Mouse (Mus musculus): ENCODE measurements at regions not wholly inside any gene's neighbourhood (a gene's known extent, or its start where the extent isn't known, plus 50 kb on each side); places are given as distances from the start of the nearest gene placed in this dataset.

DNA sequence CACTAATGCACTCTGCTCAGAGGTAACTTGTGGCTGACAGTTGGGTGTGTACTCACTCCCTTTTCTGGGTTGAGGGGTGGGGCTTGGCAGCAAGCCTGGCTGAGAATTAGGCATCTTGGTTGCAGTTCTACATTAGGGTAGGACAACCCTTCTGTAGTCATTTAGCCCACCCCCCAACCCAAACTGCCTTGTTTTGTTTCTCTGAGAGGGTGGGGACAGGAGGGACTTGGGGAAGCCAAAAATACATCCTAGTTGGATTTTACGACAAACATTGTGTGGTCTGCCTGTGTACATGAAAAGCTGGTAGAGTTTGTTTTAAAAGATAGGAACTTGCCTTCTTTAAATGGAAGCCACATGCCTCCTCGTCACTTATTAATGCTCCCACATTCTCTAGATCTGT is 146.8 kb upstream of the Gdnf start:
- no peaks in the 10 kb centered on the region for H3K36me3 ChIP-seq (ENCODE audit: control insufficient read depth, insufficient read depth)
- 33% methylated on average over 2 of the region's 2 CpGs for WGBS
- H3K27ac ChIP-seq (ENCODE audit: low read depth, low read length), result no peak overlapping the region
- H3K9me3 ChIP-seq (ENCODE audit: control insufficient read depth), result no peaks in the 10 kb centered on the region
- no peak overlapping the region for H3K4me3 ChIP-seq (ENCODE audit: low read depth, low read length)
- H3K27me3 ChIP-seq (replicated peaks; ENCODE audit: control insufficient read depth, insufficient read depth, low read length), result no peaks in the 10 kb centered on the region
- H3K4me2 ChIP-seq (replicated peaks; ENCODE audit: low read depth), result no peak overlapping the region
- no peak overlapping the region for H3K9ac ChIP-seq (ENCODE audit: low read depth, low read length)
- no peak for TF ChIP-seq CTCF (IDR thresholded peaks at IDR 0.05; ENCODE audit: low read depth)
- H3K4me1 ChIP-seq (replicated peaks; ENCODE audit: control insufficient read depth, insufficient read depth, low read length), result no peaks in the 10 kb centered on the region
- no peak for ATAC-seq

DNA sequence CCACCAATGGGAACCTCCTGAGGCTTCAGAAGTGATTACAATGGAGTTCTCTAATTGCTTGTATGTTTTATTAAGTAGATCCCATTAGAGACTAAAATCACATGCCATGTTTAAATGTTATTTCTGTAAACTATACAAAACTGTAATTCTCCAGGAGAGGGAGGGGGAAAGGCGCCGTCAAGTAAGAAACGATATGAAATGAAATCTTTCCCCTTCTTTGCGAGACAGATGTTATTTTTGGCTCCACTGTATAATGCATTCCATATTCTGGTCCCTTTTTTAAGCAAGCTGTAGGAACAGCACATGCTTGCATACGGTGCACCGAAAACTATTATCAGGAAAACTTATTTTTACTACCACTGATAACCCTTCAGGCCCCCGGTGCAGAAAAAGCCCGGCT is 141.0 kb upstream of the Gdnf start:
- H3K9ac ChIP-seq (ENCODE audit: low read depth, low read length), result no peak overlapping the region
- no peaks in the 10 kb centered on the region for H3K36me3 ChIP-seq (ENCODE audit: control insufficient read depth, insufficient read depth)
- no peak for TF ChIP-seq CTCF (IDR thresholded peaks at IDR 0.05; ENCODE audit: low read depth)
- WGBS, result 54% methylated on average over 8 of the region's 8 CpGs
- no peaks in the 10 kb centered on the region for H3K4me1 ChIP-seq (replicated peaks; ENCODE audit: control insufficient read depth, insufficient read depth, low read length)
- H3K27me3 ChIP-seq (replicated peaks; ENCODE audit: control insufficient read depth, insufficient read depth, low read length), result no peaks in the 10 kb centered on the region
- no peak overlapping the region for H3K4me3 ChIP-seq (ENCODE audit: low read depth, low read length)
- no peak overlapping the region for H3K4me2 ChIP-seq (replicated peaks; ENCODE audit: low read depth)
- H3K9me3 ChIP-seq (ENCODE audit: control insufficient read depth), result no peaks in the 10 kb centered on the region
- ATAC-seq, result no peak
- H3K27ac ChIP-seq (ENCODE audit: low read depth, low read length), result no peak overlapping the region

DNA sequence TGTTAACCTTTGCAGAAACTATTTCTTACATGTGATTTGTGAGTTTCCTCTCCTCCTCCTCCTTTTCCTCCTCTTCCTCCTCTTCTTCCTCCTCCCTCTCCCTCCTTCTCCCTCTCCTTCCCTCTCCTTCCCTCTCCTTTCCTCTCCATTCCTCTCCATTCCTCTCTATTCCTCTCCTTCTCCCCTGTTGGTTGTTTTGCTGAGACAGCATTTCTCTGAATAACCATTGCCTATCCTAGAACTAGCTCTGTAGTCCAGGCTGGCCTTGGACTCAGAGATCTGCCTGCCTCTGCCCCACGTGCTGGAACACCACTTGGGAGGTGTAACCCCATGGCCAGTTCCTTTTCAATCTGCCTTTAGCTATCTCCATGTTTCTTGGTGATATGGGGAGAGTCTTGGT is 133.7 kb upstream of the Gdnf start:
- ATAC-seq, result no peak
- no peaks in the 10 kb centered on the region for H3K27me3 ChIP-seq (replicated peaks; ENCODE audit: control insufficient read depth, insufficient read depth, low read length)
- H3K4me2 ChIP-seq (replicated peaks; ENCODE audit: low read depth), result no peak overlapping the region
- H3K9me3 ChIP-seq (ENCODE audit: control insufficient read depth), result no peaks in the 10 kb centered on the region
- no peaks in the 10 kb centered on the region for H3K36me3 ChIP-seq (ENCODE audit: control insufficient read depth, insufficient read depth)
- no peak for TF ChIP-seq CTCF (IDR thresholded peaks at IDR 0.05; ENCODE audit: low read depth)
- no peak overlapping the region for H3K27ac ChIP-seq (ENCODE audit: low read depth, low read length)
- H3K4me3 ChIP-seq (ENCODE audit: low read depth, low read length), result no peak overlapping the region
- H3K9ac ChIP-seq (ENCODE audit: low read depth, low read length), result no peak overlapping the region
- WGBS, result 74% methylated on average over 1 of the region's 1 CpGs
- H3K4me1 ChIP-seq (replicated peaks; ENCODE audit: control insufficient read depth, insufficient read depth, low read length), result no peaks in the 10 kb centered on the region

DNA sequence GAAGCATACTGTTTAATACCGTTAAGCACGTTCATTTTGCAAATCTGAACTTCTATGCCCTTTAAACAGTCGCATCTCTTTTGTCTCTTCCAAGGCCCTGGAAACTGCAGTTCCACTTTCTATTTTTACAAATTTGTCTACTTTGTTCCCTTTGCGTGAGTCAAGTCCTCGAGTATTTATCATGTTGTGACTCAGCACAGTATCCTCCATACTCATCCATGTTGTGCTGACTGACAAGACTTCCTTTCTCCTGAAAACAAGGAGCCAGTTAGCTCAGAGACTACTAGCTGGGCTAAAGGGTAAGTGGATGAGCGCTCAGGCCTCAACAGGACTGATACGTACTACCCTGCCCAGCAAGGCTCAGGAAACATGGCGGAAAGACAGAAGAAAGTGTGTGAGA is 131.9 kb upstream of the Gdnf start:
- 87% methylated on average over 8 of the region's 8 CpGs for WGBS
- no peak for ATAC-seq
- no peaks in the 10 kb centered on the region for H3K36me3 ChIP-seq (ENCODE audit: control insufficient read depth, insufficient read depth)
- H3K27ac ChIP-seq (ENCODE audit: low read depth, low read length), result no peak overlapping the region
- TF ChIP-seq CTCF (IDR thresholded peaks at IDR 0.05; ENCODE audit: low read depth), result no peak
- H3K4me2 ChIP-seq (replicated peaks; ENCODE audit: low read depth), result no peak overlapping the region
- no peaks in the 10 kb centered on the region for H3K9me3 ChIP-seq (ENCODE audit: control insufficient read depth)
- no peak overlapping the region for H3K9ac ChIP-seq (ENCODE audit: low read depth, low read length)
- no peak overlapping the region for H3K4me3 ChIP-seq (ENCODE audit: low read depth, low read length)
- H3K27me3 ChIP-seq (replicated peaks; ENCODE audit: control insufficient read depth, insufficient read depth, low read length), result no peaks in the 10 kb centered on the region
- H3K4me1 ChIP-seq (replicated peaks; ENCODE audit: control insufficient read depth, insufficient read depth, low read length), result no peaks in the 10 kb centered on the region

DNA sequence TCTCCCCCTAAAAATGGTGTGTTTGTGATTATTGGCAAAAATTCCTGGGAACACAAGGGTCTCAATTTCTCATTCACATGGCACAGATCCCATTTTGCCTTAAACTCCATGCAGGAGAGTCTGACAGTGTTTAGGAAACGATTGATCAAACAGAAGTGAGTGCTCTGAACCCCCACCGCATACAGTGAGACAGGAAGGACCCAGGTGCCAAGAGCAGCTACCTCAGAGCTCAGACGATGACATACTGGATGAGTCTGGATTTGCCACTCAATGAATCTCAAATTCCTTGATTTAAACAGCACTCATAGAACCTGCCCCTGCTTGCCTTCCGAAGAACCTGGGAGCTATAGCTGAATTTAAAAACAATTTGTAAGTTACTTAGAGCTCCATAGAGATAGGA is 129.6 kb upstream of the Gdnf start:
- Histone ChIP-seq H3K4me1 (replicated peaks; ENCODE audit: control insufficient read depth, insufficient read depth, low read length) (no peaks in the 10 kb centered on the region), H3K36me3 (ENCODE audit: control insufficient read depth, insufficient read depth) (no peaks in the 10 kb centered on the region), H3K9me3 (ENCODE audit: control insufficient read depth) (no peaks in the 10 kb centered on the region), H3K9ac (ENCODE audit: low read depth, low read length) (no peak overlapping the region), H3K27me3 (replicated peaks; ENCODE audit: control insufficient read depth, insufficient read depth, low read length) (no peaks in the 10 kb centered on the region), H3K27ac (ENCODE audit: low read depth, low read length) (no peak overlapping the region), H3K4me2 (replicated peaks; ENCODE audit: low read depth) (no peak overlapping the region), H3K4me3 (ENCODE audit: low read depth, low read length) (no peak overlapping the region)
- 61% methylated on average over 4 of the region's 4 CpGs for WGBS
- TF ChIP-seq CTCF (IDR thresholded peaks at IDR 0.05; ENCODE audit: low read depth), result no peak
- no peak for ATAC-seq

DNA sequence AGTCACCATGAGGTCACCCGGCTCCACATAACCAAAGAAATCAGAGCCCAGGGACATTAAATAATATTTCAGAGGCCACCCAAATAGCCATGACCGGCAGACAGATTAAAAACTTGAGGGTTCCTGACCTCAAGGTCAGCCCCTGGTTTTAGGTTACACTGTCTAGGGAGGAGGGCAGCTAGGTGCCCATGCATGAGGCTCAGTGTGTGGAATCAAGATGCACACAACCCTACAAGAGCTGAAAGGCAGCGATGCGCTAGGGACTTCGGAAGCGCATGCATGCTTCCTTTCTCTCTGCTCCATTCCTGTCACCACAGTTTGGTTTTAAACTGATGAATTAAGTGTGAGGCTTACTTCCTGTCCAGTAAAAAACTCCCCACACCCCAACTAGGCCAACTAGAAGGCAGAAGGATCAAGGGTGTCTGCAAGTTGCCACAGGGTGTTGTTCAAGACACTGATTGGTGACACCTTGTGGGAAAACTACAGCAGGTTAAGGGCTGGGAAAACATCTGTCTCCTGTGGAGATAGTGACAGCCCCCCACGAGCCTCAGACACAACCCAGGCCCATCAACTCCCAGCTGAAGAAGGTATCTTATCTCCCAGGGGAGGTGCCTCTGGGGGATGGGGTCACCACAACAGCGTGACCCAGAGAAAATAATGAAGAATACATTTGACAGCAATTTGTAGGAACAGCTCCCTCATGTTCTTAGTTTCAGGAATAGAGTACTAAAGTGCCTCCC is 127.2 kb upstream of the Gdnf start:
- Histone ChIP-seq H3K4me1 (replicated peaks; ENCODE audit: control insufficient read depth, insufficient read depth, low read length) (no peaks in the 10 kb centered on the region), H3K9me3 (ENCODE audit: control insufficient read depth) (no peaks in the 10 kb centered on the region), H3K27me3 (replicated peaks; ENCODE audit: control insufficient read depth, insufficient read depth, low read length) (no peaks in the 10 kb centered on the region), H3K27ac (ENCODE audit: low read depth, low read length) (no peak overlapping the region), H3K9ac (ENCODE audit: low read depth, low read length) (no peak overlapping the region), H3K4me3 (ENCODE audit: low read depth, low read length) (no peak overlapping the region), H3K4me2 (replicated peaks; ENCODE audit: low read depth) (no peak overlapping the region), H3K36me3 (ENCODE audit: control insufficient read depth, insufficient read depth) (no peaks in the 10 kb centered on the region)
- TF ChIP-seq CTCF (IDR thresholded peaks at IDR 0.05; ENCODE audit: low read depth), result no peak
- no peak for ATAC-seq
- 65% methylated on average over 8 of the region's 8 CpGs for WGBS

DNA sequence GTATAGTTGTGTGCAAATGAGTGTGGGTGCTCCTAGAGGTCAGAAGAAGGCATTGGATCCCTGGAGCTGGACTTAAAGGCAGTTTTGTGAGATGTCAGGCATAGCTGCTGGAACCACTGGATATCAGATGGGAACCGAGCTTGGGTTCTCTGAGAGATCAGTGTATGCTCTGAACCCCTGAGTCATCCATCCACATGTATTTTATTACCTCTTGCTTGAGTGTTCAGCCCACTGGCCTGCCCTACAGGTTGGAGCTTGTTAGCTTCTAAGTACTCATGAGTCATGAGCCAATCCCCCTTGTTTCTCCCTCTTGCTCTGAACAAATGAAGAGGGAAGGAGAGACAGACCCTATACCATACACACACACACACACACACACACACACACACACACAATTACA is 119.4 kb upstream of the Gdnf start:
- Histone ChIP-seq H3K9me3 (ENCODE audit: control insufficient read depth) (no peaks in the 10 kb centered on the region), H3K27me3 (replicated peaks; ENCODE audit: control insufficient read depth, insufficient read depth, low read length) (no peaks in the 10 kb centered on the region), H3K4me2 (replicated peaks; ENCODE audit: low read depth) (no peak overlapping the region), H3K36me3 (ENCODE audit: control insufficient read depth, insufficient read depth) (no peaks in the 10 kb centered on the region), H3K4me3 (ENCODE audit: low read depth, low read length) (no peak overlapping the region), H3K27ac (ENCODE audit: low read depth, low read length) (no peak overlapping the region), H3K9ac (ENCODE audit: low read depth, low read length) (no peak overlapping the region), H3K4me1 (replicated peaks; ENCODE audit: control insufficient read depth, insufficient read depth, low read length) (no peaks in the 10 kb centered on the region)
- no peak for ATAC-seq
- 68% methylated on average over 1 of the region's 1 CpGs for whole genome bisulfite sequencing
- no peak for TF ChIP-seq CTCF (IDR thresholded peaks at IDR 0.05; ENCODE audit: low read depth)

Measured in intestine, postnatal 0 days (tissue).